Mouse (Mus musculus) liver, embryonic 12.5 days (tissue): ENCODE data around the gene Cyb5b. TPM values are rescaled to one million over a fixed set of nuclear protein-coding genes. Genes with fewer than 3 reads are reported as not detected.

Experiments
- ATAC-seq: fragments of 200-750 bp; cut with Nextera tagmentation; 2 replicates; pipeline ENCODE4 v1.8.0; 2017; ENCODE audit warnings: moderate number of reproducible peaks, mild to moderate bottlenecking, moderate library complexity
- H3K27ac ChIP-seq: fragments of 300-500 bp; sonication (generic); 2 replicates; pipeline ENCODE4 v1.5.1; 2016; ENCODE audit warnings: mild to moderate bottlenecking
- H3K27me3 ChIP-seq: fragments of 300-500 bp; sonication (generic); replicated peaks from 2 replicates; pipeline ENCODE4 v1.6.1; 2016; ENCODE audit warnings: mild to moderate bottlenecking, moderate library complexity
- H3K36me3 ChIP-seq: fragments of 300-500 bp; sonication (generic); 2 replicates; pipeline ENCODE4 v1.6.1; 2016; ENCODE audit warnings: mild to moderate bottlenecking, moderate library complexity
- H3K4me1 ChIP-seq: fragments of 300-500 bp; sonication (generic); 2 replicates; pipeline ENCODE4 v1.6.1; 2016
- H3K4me2 ChIP-seq: fragments of 300-500 bp; sonication (generic); 2 replicates; pipeline ENCODE4 v1.6.1; 2016; ENCODE audit warnings: mild to moderate bottlenecking, moderate library complexity
- H3K4me3 ChIP-seq: fragments of 300-500 bp; sonication (generic); 2 replicates; pipeline ENCODE4 v1.5.1; 2016; ENCODE audit warnings: mild to moderate bottlenecking, moderate library complexity
- H3K9ac ChIP-seq: fragments of 300-500 bp; sonication (generic); 2 replicates; pipeline ENCODE4 v1.6.1; 2016; ENCODE audit warnings: mild to moderate bottlenecking, moderate library complexity
- H3K9me3 ChIP-seq: fragments of 300-500 bp; sonication (generic); replicated peaks from 2 replicates; pipeline ENCODE4 v1.6.1; 2016; ENCODE audit warnings: mild to moderate bottlenecking, moderate library complexity
- WGBS: fragments of 180-500 bp; shearing (Covaris S2); methylation state at CpG from one replicate; pipeline ENCODE4 v1.1.7; 2016; ENCODE audit not compliant: insufficient replicate concordance; 5-methylcytosine and 5-hydroxymethylcytosine counted together
- polyA plus RNA-seq: library from polyadenylated mRNA; unstranded; fragments of >200 nt; fragmentation: Nextera tagmentation; extraction: Ambion mirVana; gene quantifications from 2 replicates; pipeline ENCODE4 v1.2.1, GENCODE M21; 2016

The Cyb5b gene
- polyA plus RNA-seq, 1 experiment from 2014 or later, result 52.5 TPM

GRCm38 (mm10) chr8:107116023-107116422 lies 34.4 kb upstream of the Cyb5b start:
- Histone ChIP-seq H3K4me3 (no peak overlapping the region), H3K9me3 (no peaks in the 10 kb centered on the region), H3K27ac (no peak overlapping the region), H3K36me3 (no peaks in the 10 kb centered on the region), H3K4me2 (no peak overlapping the region), H3K4me1 (peaks cover 22% of the 10 kb centered on the region), H3K9ac (no peak overlapping the region), H3K27me3 (no peaks in the 10 kb centered on the region)
- WGBS, result 17% methylated on average over 11 of the region's 11 CpGs
- no peak for ATAC-seq

GRCm38 (mm10) chr8:107117019-107117418 lies 33.4 kb upstream of the Cyb5b start:
- no peaks in the 10 kb centered on the region for H3K9me3 ChIP-seq
- no peaks in the 10 kb centered on the region for H3K27me3 ChIP-seq
- no peaks in the 10 kb centered on the region for H3K36me3 ChIP-seq
- no peak overlapping the region for H3K4me2 ChIP-seq
- no peak overlapping the region for H3K27ac ChIP-seq
- ATAC-seq, result no peak
- H3K4me1 ChIP-seq, result peaks cover 22% of the 10 kb centered on the region
- WGBS, result 37% methylated on average over 2 of the region's 2 CpGs
- H3K9ac ChIP-seq, result no peak overlapping the region
- no peak overlapping the region for H3K4me3 ChIP-seq

- H3K4me1 ChIP-seq, result peaks cover 22% of the 10 kb centered on the region
- WGBS, result 31% methylated on average over 7 of the region's 7 CpGs
- no peaks in the 10 kb centered on the region for H3K36me3 ChIP-seq
- ATAC-seq, result no peak
- no peaks in the 10 kb centered on the region for H3K27me3 ChIP-seq
- H3K9me3 ChIP-seq, result no peaks in the 10 kb centered on the region
- no peak overlapping the region for H3K27ac ChIP-seq
- no peak overlapping the region for H3K9ac ChIP-seq
- no peak overlapping the region for H3K4me2 ChIP-seq
- H3K4me3 ChIP-seq, result no peak overlapping the region
Measured at GRCm38 (mm10) chr8:107118803-107119233, 31.6 kb upstream of the Cyb5b start.

GRCm38 (mm10) chr8:107119412-107119811 lies 31.0 kb upstream of the Cyb5b start:
- ATAC-seq, result no peak
- Histone ChIP-seq H3K9me3 (no peaks in the 10 kb centered on the region), H3K27me3 (no peaks in the 10 kb centered on the region), H3K4me1 (peaks cover 23% of the 10 kb centered on the region), H3K4me2 (no peak overlapping the region), H3K9ac (no peak overlapping the region), H3K36me3 (no peaks in the 10 kb centered on the region), H3K4me3 (no peak overlapping the region), H3K27ac (no peak overlapping the region)
- WGBS, result 65% methylated on average over 9 of the region's 9 CpGs

- Histone ChIP-seq H3K36me3 (no peaks in the 10 kb centered on the region), H3K27ac (no peak overlapping the region), H3K4me1 (peaks cover 13% of the 10 kb centered on the region), H3K4me2 (no peak overlapping the region), H3K27me3 (no peaks in the 10 kb centered on the region), H3K9me3 (no peaks in the 10 kb centered on the region), H3K4me3 (no peak overlapping the region), H3K9ac (no peak overlapping the region)
- ATAC-seq, result no peak
Measured at GRCm38 (mm10) chr8:107120806-107121205, 29.6 kb upstream of the Cyb5b start.

- H3K4me3 ChIP-seq, result no peak overlapping the region
- WGBS, result 70% methylated on average over 7 of the region's 7 CpGs
- H3K27ac ChIP-seq, result no peak overlapping the region
- H3K9me3 ChIP-seq, result no peaks in the 10 kb centered on the region
- no peaks in the 10 kb centered on the region for H3K36me3 ChIP-seq
- H3K4me2 ChIP-seq, result no peak overlapping the region
- no peak overlapping the region for H3K9ac ChIP-seq
- H3K27me3 ChIP-seq, result no peaks in the 10 kb centered on the region
- H3K4me1 ChIP-seq, result peaks cover 6% of the 10 kb centered on the region
- ATAC-seq, result no peak
Measured at GRCm38 (mm10) chr8:107121681-107122291, 28.7 kb upstream of the Cyb5b start.

GRCm38 (mm10) chr8:107123063-107123614 lies 27.3 kb upstream of the Cyb5b start:
- 0 out of 2 replicates have a peak, but pooled peaks cover 4% of the 10 kb centered on the region for H3K4me1 ChIP-seq
- no peak overlapping the region for H3K9ac ChIP-seq
- no peak for ATAC-seq
- WGBS, result 42% methylated on average over 9 of the region's 9 CpGs
- no peak overlapping the region for H3K4me3 ChIP-seq
- H3K27ac ChIP-seq, result no peak overlapping the region
- H3K27me3 ChIP-seq, result no peaks in the 10 kb centered on the region
- no peak overlapping the region for H3K4me2 ChIP-seq
- H3K36me3 ChIP-seq, result no peaks in the 10 kb centered on the region
- H3K9me3 ChIP-seq, result no peaks in the 10 kb centered on the region

GRCm38 (mm10) chr8:107124343-107124742 lies 26.1 kb upstream of the Cyb5b start:
- Histone ChIP-seq H3K27me3 (no peaks in the 10 kb centered on the region), H3K9me3 (no peaks in the 10 kb centered on the region), H3K36me3 (no peaks in the 10 kb centered on the region), H3K4me2 (no peak overlapping the region), H3K27ac (no peak overlapping the region), H3K9ac (no peak overlapping the region), H3K4me3 (no peak overlapping the region), H3K4me1 (0 out of 2 replicates have a peak, but pooled peaks cover 4% of the 10 kb centered on the region)
- peak; percentile 52 for ATAC-seq
- WGBS, result 52% methylated on average over 8 of the region's 8 CpGs

- Histone ChIP-seq H3K36me3 (no peaks in the 10 kb centered on the region), H3K4me2 (no peak overlapping the region), H3K9ac (no peak overlapping the region), H3K9me3 (no peaks in the 10 kb centered on the region), H3K4me3 (no peak overlapping the region), H3K4me1 (no peaks in the 10 kb centered on the region), H3K27me3 (peaks cover 16% of the 10 kb centered on the region), H3K27ac (no peak overlapping the region)
- 68% methylated on average over 8 of the region's 8 CpGs for WGBS
- ATAC-seq, result no peak
Measured at GRCm38 (mm10) chr8:107129171-107130025, 21.0 kb upstream of the Cyb5b start.

GRCm38 (mm10) chr8:107130028-107130427 lies 20.4 kb upstream of the Cyb5b start:
- 65% methylated on average over 6 of the region's 6 CpGs for WGBS
- no peaks in the 10 kb centered on the region for H3K4me1 ChIP-seq
- H3K4me2 ChIP-seq, result no peak overlapping the region
- H3K27ac ChIP-seq, result no peak overlapping the region
- no peaks in the 10 kb centered on the region for H3K9me3 ChIP-seq
- H3K36me3 ChIP-seq, result no peaks in the 10 kb centered on the region
- no peak overlapping the region for H3K4me3 ChIP-seq
- no peak overlapping the region for H3K9ac ChIP-seq
- peaks cover 16% of the 10 kb centered on the region for H3K27me3 ChIP-seq
- ATAC-seq, result no peak

GRCm38 (mm10) chr8:107132581-107133491 lies 17.6 kb upstream of the Cyb5b start:
- H3K9me3 ChIP-seq, result no peaks in the 10 kb centered on the region
- H3K4me3 ChIP-seq, result no peak overlapping the region
- no peak overlapping the region for H3K9ac ChIP-seq
- H3K4me2 ChIP-seq, result no peak overlapping the region
- 72% methylated on average over 24 of the region's 24 CpGs for WGBS
- H3K4me1 ChIP-seq, result no peaks in the 10 kb centered on the region
- no peak overlapping the region for H3K27ac ChIP-seq
- H3K27me3 ChIP-seq, result peaks cover 16% of the 10 kb centered on the region
- ATAC-seq, result no peak
- H3K36me3 ChIP-seq, result no peaks in the 10 kb centered on the region
